Mouse (Mus musculus) lung, postnatal 4 days (tissue): ENCODE measurements around the gene Fam227b.
A peak's percentile ranks its signal among the peaks of the same experiment; 100 is the strongest.

ENCODE experiments used
- DNase-seq, 2 experiments: peaks; one replicate each; pipeline ENCODE4 v3.0.0; 2021

The Fam227b gene

GRCm38 (mm10) chr2:126060595-126060994, 91.2 kb downstream of the Fam227b start:
- peak in 1 of 2 experiments; percentile 15 for DNase-seq

DNA sequence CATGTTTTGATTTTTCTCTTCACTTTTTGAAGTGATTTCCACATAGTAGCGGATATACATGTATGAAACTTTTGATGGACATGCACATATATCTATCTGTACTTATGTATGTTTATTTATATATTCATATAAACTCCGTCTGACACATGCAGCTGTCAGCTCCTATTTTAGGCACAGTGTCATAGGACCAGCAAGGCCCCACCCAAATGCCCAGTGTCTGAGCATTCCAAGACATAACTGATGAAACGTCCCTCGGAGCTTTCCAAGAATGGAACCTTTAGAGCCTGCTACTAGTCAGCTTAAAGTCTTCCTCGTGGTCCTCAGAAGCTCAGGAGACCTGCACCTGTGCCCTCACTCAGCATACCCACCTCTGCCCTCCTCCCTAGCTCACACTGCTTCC, 98.1 kb downstream of the Fam227b start:
- no peak for DNase-seq

GRCm38 (mm10) chr2:126052749-126053557, 98.9 kb downstream of the Fam227b start:
- DNase-seq: no peak

- DNase-seq: no peak
Observed at GRCm38 (mm10) chr2:126045621-126046020, 106.2 kb downstream of the Fam227b start.

GRCm38 (mm10) chr2:126042674-126043073, 109.1 kb downstream of the Fam227b start:
- DNase-seq: no peak

GRCm38 (mm10) chr2:126041237-126041636, 110.6 kb downstream of the Fam227b start:
- DNase-seq: no peak

- no peak for DNase-seq
Observed at GRCm38 (mm10) chr2:126040651-126041050, 111.2 kb downstream of the Fam227b start.

- DNase-seq: peak; percentile 56 to 85
Observed at GRCm38 (mm10) chr2:126039414-126039891, 112.4 kb downstream of the Fam227b start.

- no peak for DNase-seq
Observed at GRCm38 (mm10) chr2:126038221-126039000, 113.4 kb downstream of the Fam227b start.

DNA sequence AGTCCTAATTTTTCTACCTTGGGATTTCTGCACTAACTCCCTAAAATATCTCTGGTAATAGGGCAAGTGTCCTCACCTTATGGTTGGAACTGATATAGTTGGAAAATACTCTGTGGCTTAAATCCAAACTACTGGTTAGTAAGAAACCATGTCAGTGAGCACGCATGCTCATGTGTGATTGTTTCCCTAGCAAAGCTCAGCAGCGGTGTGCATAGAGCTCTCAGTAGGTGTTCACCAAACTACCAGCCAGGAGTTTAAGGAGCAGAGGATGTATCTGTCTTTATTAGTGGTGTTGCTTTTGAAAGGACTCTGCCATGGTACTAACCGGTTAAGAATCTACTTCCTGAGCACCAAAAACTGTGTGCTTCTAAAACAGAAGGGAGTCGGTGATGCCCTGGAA, 115.7 kb downstream of the Fam227b start:
- DNase-seq: no peak

DNA sequence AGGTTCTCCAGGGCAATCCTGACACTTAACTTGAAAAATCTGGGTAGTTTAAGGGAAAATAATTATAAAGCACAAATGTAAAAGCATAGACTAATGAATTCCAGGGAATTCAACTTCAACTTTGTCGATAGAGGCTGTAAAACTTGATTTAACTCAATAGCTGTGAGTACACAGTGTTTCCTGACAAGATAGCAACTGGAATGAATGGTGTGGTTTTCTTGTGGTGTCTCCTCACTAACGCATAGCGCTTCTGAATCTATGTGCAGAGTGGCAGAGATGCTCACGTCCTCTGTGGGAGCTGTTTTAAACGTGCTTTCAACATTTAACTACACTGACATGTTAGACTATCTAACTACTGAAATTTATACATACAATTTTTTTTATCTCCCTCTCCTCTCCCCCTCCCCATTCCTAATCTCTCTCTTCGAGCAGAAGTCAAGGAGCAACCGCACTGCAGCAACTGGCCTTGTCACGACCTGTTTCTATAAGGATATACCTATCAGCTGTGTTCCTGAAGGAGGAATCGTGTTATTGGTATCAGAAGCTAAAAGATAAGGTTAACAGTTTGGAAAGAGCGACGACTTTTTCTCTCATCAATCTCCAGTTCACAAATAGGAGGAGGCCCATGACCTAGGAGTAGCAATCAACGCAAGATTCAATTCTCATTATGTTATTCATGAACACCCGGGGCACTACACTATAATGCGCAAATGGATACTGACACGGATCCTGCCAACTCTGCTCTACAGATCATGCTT, 116.6 kb downstream of the Fam227b start:
- no peak for DNase-seq

DNA sequence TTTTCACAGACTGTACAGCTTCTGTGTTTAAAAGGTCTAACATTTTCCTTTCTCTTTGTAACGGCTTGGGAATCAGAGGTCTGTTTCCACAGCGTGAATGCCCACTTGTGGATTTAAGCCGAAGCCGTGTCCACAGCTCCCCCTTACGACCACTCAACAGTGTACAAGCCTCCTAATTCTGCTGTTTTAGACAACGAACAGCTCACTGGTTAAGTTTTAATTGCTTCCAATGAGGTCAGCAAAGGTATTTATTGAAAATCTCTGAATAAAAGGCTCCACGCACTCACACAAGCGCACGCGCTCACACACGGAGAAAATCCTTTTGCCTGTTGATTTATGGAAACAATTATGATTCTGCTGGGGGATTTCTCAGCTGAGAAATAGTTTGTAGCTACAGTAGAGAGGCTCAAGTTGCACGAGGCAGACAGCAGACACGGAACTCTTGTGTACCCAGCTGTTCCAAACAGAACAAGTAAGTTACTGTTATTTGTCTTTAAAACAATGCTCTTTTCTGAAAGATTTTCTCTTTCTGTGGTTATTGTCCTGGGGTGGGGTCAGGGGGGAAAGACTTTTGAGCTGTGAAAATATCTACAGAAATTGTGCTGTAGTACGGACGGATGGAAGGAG, 117.3 kb downstream of the Fam227b start, which contains the start of gene Fgf7:
Gene Fgf7 (plus strand): TSS at position 280 of the 627 bp plus-strand sequence.
- DNase-seq: peak; percentile 45 to 58

GRCm38 (mm10) chr2:126033114-126033972, 118.5 kb downstream of the Fam227b start:
- DNase-seq: peak in 1 of 2 experiments; percentile 20

DNA sequence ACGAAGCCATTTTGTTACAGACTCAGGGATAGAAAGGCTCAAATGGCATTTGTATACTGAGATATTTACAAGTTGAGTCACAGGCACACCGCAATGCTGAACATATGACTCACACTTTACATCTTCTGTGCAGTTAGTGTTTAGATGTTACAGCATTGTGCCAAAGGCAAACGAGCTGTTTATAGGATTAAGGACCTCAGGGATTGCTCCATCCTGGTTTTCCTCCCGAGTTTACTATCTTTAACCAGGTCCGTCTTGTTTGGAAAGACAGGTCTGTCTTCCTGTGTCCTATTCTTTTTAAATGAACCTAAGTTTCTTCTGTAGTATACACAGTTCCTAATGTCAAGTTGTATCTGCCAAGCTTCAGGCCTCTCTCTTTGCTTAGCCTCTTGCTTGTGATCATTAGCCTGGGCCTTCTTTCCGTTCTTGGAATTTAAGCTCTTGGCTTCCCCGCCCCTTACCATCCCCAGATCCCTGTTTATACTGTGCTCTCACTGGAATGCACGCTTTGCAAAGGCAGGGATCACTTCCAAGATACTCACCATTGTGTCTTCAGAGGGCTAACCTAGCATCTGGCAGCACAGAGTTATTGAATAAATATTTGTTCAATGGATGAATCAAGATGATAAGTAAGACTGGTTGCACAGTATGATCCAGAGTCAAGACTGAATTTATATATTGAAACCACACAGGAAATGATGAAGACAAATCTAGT, 120.5 kb downstream of the Fam227b start:
- peak; percentile 49 to 67 for DNase-seq

DNA sequence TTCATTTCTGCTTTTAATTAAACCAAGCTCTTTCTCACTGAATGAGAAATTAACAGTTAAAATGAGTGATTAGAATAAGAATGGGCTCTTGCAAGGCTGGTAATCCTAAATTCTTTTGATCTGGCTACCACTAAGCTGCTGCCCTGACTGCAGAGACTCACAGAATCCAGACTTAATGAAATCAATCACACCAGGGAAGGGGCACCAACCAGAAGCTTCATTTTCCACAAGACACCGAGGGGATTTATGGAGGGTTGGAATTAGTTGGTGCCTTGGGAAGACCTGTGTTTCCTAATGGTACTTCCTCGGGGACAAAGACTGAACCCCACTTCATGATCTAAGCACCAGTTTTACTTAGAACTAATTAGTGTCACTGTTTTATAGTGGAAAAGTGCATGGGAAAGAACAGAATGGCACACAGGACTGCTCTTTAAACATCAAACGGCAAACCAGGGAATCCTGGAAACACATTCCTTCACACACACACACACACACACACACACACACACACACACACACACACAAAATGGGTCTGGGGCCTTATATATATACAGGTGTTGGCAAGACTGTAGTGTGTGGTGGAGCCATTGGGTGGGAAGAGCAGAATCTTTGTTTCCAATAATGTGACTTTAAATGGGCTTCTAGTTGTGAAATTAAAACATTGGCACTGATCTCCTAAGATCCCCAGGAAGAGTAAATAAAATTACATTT, 135.9 kb downstream of the Fam227b start:
- no peak for DNase-seq

GRCm38 (mm10) chr2:126014989-126015710, 136.7 kb downstream of the Fam227b start:
- DNase-seq: no peak

DNA sequence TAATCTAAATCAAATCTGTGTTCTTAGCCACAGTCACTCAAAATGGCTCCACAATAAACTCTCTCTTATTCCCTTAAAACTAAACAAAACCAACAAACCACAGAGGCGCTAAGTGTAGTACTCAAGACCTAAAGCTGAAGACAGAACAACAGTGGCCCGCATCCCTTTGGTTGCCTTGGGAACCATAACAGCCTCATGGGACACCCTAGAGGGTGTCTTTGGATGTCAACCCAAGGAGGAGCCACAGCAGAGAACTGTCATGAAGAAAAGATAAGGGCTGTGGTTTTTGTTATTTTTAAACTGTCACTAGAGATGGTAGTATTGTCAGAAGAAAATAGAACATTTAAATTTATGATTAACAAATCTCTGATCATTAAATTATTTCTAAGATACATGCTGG, 145.1 kb downstream of the Fam227b start:
- DNase-seq: no peak

GRCm38 (mm10) chr2:126006088-126006487, 145.7 kb downstream of the Fam227b start:
- peak; percentile 26 to 59 for DNase-seq

DNA sequence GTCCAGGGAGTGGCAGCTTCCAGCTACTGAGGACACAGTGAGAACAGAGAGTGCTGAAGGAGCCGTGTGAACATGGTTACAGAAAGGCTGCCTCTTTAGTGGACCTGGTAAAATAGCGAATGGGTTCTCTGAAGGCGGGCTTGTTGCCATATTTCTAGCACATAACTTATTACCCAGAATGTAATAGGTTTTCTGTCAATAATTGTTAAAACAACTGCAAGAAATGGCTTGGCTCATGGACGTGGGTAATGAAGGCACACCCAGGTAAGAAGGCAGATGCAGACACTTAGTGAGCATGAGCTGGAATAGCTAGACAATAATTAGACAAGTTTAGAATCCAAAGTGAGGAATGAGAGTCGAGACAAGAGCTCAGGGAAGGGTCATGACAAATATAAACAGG, 149.5 kb downstream of the Fam227b start:
- no peak for DNase-seq
